8 mouse cellular contexts compared by ENCODE assay signal in genomic region chr4:100095685-100096595, GRCm38 (mm10). TPM values are rescaled to one million over a fixed set of nuclear protein-coding genes. Genes with fewer than 3 reads are reported as not detected.
DNase-seq lines count a peak whose midpoint lies in the region; ATAC-seq lines count a peak whose summit lies in the region.

Gene Ror1, plus strand, starts transcription at chr4:100095791.

- H3K9me3 ChIP-seq in embryonic facial prominence, embryonic 10.5 days, result no peaks in the 10 kb centered on the region
- H3K9me3 ChIP-seq in midbrain, embryonic 10.5 days (replicated peaks), result no peaks in the 10 kb centered on the region

- intact Hi-C loops in left cerebral cortex, postnatal 36 days (cut with DNase I), result loop anchor here (2.0 to 5.0 kb wide), 2 partner anchors 311 to 441 kb away; no protein-coding TSS in a partner anchor

- peaks cover 41% of the 10 kb centered on the region for H3K4me1 ChIP-seq in embryonic facial prominence, embryonic 10.5 days
- peaks cover 27% of the 10 kb centered on the region for H3K4me1 ChIP-seq in midbrain, embryonic 10.5 days

- DNase-seq in adrenal gland, postnatal 36 days, result peak; percentile 92 to 93
- peak; percentile 96 for DNase-seq in embryonic facial prominence, embryonic 10.5 days (ENCODE audit: low spot score)
- peak; percentile 90 to 95 for DNase-seq in heart, adult 18-20 months
- peak; percentile 84 for DNase-seq in kidney, adult 11 months
- peak; percentile 77 to 84 for DNase-seq in left cerebral cortex, postnatal 36 days (ENCODE audit: low spot score in 2 of 2)
- peak; percentile 93 for DNase-seq in midbrain, embryonic 10.5 days (ENCODE audit: low spot score)
- peak; percentile 87 for DNase-seq in right cerebral cortex, postnatal 4 days

- peaks cover 28% of the 10 kb centered on the region for H3K27me3 ChIP-seq in embryonic facial prominence, embryonic 10.5 days (replicated peaks; ENCODE audit: low read depth, poor library complexity, severe bottlenecking)
- peaks cover 44% of the 10 kb centered on the region for H3K27me3 ChIP-seq in midbrain, embryonic 10.5 days (ENCODE audit: low read depth, poor library complexity, severe bottlenecking)

- no peaks in the 10 kb centered on the region for H3K36me3 ChIP-seq in embryonic facial prominence, embryonic 10.5 days (replicated peaks)
- H3K36me3 ChIP-seq in midbrain, embryonic 10.5 days, result no peaks in the 10 kb centered on the region

- no peak for ATAC-seq in erythroid progenitor cell, adult 5-6 weeks (replicated peaks; ENCODE audit: low FRiP score, poor library complexity, severe bottlenecking)

- H3K4me3 ChIP-seq in embryonic facial prominence, embryonic 10.5 days, result peak within 1 kb of the TSS; percentile 70
- H3K4me3 ChIP-seq in midbrain, embryonic 10.5 days, result peak within 1 kb of the TSS; percentile 77

- WGBS in embryonic facial prominence, embryonic 10.5 days, result under 1% methylated on average over 76 of the region's 76 CpGs
- WGBS in midbrain, embryonic 10.5 days, result under 1% methylated on average over 74 of the region's 76 CpGs

- H3K27ac ChIP-seq in embryonic facial prominence, embryonic 10.5 days (replicated peaks), result peak within 1 kb of the TSS; percentile 93
- H3K27ac ChIP-seq in midbrain, embryonic 10.5 days (replicated peaks), result peak within 1 kb of the TSS; percentile 86

RNA-seq across cellular contexts. Expression of gene Ror1, which starts in this region (rescaled TPM):
- total RNA-seq in adrenal gland, postnatal 36 days (2021), result 1 to 10 TPM; 4.8 to 6.8 TPM
- 11.4 and 12.0 TPM in 2 replicates for polyA plus RNA-seq in embryonic facial prominence, embryonic 10.5 days (2016; fragmentation: Nextera tagmentation; extraction: Ambion mirVana)
- total RNA-seq in heart, adult 18-20 months (2021), result 1 to 10 TPM; 3.6 to 3.7 TPM
- under 1 TPM; 0.59 to 0.93 TPM for total RNA-seq in left cerebral cortex, postnatal 36 days (2021)
- polyA plus RNA-seq in midbrain, embryonic 10.5 days (2016; fragmentation: Nextera tagmentation; extraction: Ambion mirVana), result 5.0 and 5.9 TPM in 2 replicates
- not detected in 2 replicates for total RNA-seq in erythroid progenitor cell, adult 5-6 weeks (2015; ENCODE audit: low replicate concordance)
- not detected in 2 replicates for total RNA-seq in erythroid progenitor cell, adult 5-6 weeks (2017; ENCODE audit: low replicate concordance)

Comparison
In these comparisons a context has a peak if more than half of its experiments do, and no peak if none do; other contexts are left out.
1. Peak in DNase-seq in left cerebral cortex, postnatal 36 days; RNA of the gene not detected or under 1 TPM.